Mouse (Mus musculus) v-Abl transformed pro-B cells (cell line): ENCODE measurements around the gene Magi1.

Experiments used
- in situ Hi-C, 2 experiments: fragments of 400-800 bp; cut with MboI; formaldehyde crosslinking; loops; one replicate each; pipeline ENCODE4 v1.15.1; 2025; ENCODE audit not compliant: unreplicated experiment in 2 of 2

Magi1 gene

DNA sequence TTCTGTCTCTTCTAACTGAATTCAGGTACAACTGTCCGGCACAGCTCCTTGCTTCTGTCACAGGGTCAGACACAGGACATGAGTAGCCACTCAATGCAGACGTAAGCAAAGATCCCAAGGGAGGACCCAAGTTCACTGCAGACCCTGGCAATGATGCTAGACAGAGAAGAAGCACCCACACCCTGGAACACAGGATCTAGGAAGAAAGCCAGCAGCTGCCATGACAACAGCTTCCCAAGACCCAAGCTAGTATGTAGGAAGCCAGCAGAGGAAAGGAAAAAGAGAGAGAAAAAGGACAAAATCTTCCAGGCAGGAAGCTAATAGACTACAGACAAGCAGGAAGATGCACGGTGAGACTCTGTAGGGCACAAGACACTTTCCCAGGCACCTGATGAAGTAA is 213.0 kb downstream of the Magi1 start:
- in situ Hi-C loops, result no loop called here

DNA sequence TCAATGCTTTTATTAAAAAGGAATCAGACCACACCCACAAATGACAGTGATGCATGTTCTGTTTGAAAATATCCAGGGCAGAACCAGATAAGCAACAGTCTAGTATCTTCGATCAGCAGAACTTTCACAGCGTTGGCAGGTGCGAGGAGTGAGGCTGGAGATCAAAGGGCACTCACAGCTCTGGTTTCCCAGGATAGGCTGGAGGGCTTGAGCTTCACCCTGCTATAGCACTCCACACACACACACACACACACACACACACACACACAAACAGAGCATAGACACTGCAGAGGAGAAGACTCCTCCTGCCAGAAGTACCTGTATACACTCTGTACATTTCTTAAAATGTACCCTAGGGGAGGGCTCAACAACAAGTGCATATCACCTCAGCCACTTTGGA is 214.3 kb downstream of the Magi1 start:
- in situ Hi-C loops, result no loop called here

DNA sequence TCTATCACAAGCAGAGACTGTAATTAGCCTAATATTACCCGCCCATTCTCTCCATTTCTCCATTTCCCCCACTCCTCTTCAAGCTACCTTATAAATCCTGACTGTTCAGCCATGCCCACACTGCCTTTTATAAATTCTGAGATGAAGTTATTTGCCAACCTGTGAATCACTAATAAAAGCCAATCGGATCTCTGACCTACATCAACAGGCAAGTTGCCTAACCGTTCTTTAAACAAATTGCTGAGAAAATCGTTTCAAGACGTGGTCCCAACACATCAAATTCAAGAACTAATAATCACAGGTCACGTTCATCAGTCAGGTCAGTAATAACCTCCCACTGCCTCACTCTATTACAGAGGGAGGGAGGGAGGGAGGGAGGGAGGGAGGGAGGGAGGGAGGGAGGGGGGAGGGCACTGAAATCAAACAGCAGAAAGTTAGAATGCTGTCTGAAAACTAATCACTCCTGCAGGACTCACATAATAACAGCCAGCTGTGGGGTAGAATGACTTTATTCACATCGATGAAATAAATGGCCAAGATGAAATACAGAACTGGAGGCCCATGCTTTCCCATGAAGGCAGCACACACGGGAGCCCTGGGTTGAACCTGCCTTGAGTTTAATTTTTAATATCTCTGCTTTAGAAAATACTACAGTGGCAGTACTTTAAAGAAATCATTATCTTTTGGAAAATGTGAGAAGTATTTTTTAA is 215.8 kb downstream of the Magi1 start:
- in situ Hi-C loops, result no loop called here

DNA sequence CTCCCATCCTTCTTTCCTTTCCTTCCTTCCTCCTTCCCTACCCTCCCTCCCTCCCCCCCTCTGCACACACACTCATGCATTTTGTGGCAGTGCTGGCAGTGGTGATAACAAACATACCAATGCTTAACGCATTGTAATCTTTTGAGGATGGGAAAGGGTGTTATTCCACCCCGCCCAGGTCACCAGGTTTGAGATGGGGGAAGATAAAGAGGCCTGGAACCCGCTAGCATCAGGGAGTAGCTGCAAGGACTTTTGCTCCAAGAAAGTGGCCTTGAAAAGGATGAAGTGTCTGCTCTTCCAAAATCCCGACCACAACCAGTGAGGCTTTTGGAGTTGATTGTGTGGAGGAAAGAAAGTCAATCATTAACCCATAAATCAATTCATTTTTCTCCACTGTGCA is 218.9 kb downstream of the Magi1 start:
- in situ Hi-C loops, result no loop called here

DNA sequence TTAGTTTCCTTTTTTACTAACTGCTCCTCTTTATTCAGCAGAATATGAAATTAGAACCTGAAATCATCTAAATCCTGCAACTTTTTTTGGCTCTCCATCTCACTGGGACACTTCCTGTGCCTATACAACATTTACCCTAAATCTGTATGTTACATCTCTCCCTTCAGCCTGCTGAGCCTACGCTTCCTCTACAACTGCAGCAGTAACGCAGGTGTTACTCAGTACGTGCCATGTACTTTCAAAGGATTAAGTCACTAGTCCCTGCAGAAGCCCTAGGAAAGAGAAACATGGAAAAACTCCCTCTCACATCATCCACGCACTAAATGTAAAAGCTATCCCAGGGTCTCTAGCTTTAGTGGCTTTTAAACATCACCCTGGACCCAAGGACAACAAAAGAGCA is 220.2 kb downstream of the Magi1 start:
- in situ Hi-C loops, result no loop called here

DNA sequence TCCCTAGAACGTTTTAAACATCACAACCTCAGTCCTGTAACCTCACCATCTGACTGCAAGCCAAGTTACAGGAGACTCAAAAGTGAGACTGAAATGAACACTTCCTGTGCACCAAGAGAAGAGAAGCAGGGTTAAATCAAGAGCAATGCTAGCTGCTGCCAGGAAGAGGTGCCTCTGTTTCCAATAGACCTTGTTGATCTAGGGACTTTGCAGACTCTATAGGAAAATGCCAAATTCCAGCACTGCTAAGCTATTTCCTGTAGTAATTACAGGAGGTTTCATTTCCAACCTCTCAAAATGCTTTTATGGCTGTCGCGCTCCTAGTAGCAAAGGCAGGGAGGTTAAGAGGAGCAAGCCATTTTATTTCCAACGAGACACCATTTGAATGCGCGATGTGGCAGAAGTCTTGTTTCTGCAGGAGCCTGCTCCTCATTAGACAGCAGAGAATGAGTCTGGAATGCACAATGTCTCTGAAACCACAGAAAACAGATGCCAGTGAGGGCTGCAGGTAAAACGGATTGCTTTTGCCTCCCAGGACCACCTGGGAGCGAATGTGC is 222.2 kb downstream of the Magi1 start:
- in situ Hi-C loops, result no loop called here

DNA sequence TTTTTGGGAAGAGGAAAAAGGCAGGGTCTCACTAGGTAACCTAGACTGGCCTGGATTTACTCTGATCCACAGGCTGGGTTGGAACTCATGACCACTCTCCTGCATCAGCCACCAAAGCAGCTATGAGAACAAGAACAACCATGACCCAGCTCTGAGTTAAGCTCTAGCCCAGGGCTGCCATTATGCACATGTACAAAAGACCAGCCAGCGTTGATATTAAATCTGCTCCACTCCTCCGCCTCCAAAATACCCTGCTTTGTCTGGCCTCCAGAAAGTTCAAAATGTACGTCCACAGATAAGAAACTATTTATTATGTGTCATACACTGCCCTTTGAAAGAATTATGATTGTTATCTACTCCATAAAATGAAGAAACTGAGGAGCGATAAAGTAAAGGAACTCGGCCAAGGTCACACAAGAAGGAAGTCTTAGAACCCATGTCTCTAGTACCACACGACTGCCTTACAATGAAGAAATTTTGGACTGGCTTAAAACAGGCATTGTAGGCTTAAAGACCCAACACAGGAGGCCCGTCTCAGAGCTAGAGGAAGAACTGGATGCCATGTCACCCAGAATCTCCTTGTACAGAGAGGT is 223.0 kb downstream of the Magi1 start:
- in situ Hi-C loops, result no loop called here

DNA sequence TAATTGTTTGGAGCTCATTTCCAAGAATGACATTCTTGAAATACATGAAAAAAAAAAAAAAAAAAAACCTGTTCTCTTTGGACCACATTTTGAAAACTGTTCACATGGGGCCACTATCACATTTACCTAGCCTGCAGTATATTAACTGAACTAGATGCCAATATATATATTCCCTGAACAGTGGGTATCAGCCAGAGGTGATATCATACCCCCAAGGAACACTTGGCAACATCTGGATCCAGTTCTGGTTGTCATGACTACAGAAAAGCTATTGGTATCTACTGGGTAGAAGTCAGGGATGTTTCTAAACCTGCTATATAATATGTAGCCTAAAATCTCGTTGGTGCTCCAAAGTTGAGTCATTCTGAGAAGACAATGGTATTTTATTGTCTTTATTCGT is 224.6 kb downstream of the Magi1 start:
- in situ Hi-C loops, result no loop called here

DNA sequence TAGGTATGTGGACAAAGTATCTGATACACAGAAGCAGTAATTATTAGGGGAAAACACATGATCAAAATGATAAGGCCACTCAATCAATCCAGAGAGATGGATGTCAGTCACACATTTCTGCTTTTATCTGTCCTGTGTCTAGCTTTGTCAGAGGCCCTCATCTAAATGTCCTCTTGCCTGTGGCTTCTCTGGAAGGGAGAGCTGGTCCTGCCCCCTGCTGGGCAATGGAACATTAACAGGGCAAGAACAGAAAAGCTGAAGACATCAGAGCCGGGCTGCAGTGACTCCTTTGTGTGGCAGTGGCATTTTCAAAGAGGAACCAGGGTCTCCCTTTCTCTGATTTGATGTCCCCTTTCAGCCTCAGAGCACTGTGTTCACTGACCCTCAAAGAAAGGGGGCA is 229.8 kb downstream of the Magi1 start:
- in situ Hi-C loops, result no loop called here

DNA sequence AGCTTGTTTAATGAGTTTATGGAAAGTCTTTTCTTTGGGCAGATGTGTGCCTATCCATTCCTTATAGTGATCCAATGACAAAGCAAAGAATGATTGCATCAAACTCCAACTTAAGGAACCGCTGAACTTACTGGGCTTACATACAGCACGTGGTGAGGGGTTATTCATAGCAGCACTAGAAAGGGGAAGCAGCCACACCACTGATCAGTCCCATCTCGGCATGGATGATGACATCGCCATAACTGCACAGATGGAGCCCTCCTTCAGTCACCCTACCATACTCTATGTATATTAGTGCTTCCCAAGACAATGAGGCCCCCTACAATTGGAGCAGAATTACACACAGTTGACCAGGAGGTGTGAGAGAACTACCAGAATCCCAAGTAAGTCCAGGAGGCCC is 238.5 kb downstream of the Magi1 start:
- in situ Hi-C loops, result no loop called here

DNA sequence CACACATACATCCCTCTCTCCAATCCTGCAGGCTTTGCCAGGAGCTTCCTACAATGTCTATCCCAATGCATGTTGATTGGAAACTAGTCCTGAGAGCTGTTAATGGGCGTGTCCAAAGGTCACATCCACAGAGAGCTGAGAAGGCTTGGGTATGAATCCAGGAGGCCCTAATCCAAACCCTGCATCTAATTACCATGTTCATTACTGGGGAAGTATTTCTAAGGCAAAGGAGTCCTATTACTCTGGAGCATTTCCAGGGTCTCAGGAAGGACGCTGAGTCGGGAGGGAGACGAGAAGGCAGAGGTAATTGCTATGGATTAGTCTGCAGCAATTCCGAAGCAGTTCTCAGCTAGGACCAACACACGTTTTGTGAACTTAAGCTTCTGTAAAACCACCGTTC is 240.3 kb downstream of the Magi1 start:
- in situ Hi-C loops, result no loop called here

DNA sequence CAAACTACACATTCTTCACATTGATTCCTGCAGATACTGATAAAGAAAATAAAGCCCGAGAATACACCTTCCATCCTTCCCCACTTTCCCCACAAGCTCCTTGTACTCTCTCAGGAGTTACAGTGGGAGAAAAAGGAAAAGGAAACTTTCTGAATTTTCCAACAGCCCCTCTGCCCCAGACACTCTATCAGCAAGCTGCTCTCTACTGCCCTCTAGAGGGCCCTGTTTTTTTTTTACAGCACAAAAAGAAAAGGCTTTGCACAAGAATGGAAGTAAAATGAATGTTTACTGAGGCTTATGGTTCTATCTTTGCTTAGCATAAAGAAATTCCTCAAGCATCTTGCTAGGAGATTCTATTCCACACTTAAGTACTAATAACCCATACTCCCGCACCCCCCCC is 243.6 kb downstream of the Magi1 start:
- in situ Hi-C loops, result no loop called here

DNA sequence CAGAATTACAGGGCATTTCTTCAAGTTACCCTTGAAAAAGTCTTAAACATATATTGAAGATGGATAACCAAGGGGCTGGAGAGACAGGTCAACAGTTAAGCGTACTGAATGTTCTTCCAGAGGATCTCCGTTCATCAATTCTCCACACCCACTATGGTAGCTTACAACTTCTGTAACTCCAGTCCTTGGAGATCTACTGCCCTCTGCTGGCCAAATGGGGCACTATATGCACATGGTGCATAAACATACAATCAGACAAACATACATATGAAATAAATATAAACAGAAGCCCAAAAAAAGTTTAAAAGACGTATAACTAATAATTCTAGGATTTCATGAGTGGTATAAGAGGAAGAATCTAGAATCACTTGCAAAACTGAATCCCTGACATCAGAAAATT is 244.8 kb downstream of the Magi1 start:
- in situ Hi-C loops, result no loop called here

DNA sequence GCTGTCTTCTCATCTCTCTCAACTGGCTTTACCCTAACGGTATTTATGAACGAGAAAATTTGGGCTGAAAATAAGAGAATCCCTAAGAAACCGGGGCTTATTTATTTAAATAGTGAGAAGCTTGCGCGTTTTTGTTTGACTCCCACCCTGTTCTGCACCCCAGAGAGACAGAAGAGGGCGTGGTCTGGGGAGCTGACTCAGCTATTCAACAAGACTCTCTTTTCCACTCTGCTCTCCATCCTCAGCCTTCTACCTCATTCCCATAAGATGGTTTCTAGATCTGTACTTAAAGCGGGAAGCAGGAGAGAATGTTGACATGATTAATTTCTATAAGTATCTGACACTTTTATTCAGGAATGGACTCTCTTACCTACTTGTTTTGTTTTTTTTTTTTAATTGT is 247.2 kb downstream of the Magi1 start:
- in situ Hi-C loops, result no loop called here

DNA sequence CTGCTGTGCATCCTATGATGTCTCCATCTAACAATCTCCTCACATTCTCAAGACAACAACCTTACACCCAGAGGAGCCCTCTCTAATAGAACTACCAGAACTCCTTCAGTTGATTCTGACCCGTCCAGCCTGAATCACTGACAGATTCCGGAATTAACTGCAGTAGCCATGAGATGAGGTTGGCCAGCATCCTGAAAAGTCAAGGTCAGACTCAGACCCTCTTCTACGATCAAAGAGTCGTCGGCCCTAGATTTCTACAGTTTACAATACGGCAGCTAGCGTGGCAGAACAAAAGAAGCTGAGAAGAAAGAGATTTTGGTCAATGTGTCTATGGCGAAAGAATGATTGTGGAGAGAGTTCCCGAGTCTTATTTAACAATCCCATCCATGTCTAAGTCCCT is 257.4 kb downstream of the Magi1 start:
- in situ Hi-C loops, result no loop called here

DNA sequence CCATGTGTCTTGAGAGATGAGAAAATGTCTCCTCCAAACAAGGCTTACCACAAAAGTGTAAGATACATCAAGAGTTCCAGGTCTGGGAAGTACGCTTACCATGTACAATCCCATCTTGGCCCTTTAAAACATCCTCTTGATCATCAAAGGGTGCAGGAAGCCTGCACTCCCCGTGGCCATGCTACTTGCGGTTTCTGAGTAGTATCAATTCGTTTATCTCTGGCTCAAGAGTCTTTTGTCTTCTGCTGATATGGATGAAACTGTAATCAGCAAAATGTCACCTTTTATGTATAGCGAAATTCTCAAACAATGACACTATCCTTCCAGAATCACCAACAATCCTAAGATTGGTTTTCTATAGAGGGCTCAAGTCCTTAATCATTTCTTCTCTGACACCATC is 261.3 kb downstream of the Magi1 start:
- in situ Hi-C loops, result no loop called here

DNA sequence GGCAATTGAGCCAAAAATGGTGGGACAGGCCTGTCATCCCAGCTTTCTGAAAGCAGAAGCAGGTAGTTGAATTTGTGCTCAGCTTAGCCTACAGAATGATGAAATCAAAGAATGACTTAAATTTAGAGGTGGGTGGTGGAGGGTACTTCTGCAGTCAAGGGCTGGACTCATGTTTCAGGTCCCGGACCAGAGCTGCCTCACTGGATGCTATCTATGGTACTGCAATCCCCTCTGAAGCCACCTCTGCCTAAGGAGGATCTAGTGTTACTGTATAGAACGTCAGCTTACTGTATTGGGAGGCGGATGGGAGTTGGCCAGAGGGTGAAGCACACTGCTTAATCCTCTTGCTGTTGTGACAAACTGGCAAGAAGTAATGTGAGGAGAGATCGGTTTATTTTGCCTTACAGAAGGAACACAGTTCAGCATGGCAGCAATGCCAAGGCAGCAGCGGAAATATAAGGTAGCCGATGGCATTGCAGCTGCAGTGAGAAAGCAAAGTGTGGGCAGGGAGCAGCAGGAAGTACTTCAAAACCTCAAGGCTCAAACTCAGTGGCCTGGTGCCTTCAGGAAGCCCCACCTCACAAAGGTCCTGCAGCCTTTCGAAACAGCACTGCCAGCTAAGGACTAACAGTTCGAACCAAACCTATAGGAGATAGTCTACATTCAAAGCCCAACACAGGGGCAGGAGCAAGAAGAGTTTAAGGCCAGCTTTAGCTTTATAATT is 262.3 kb downstream of the Magi1 start:
- in situ Hi-C loops, result no loop called here

DNA sequence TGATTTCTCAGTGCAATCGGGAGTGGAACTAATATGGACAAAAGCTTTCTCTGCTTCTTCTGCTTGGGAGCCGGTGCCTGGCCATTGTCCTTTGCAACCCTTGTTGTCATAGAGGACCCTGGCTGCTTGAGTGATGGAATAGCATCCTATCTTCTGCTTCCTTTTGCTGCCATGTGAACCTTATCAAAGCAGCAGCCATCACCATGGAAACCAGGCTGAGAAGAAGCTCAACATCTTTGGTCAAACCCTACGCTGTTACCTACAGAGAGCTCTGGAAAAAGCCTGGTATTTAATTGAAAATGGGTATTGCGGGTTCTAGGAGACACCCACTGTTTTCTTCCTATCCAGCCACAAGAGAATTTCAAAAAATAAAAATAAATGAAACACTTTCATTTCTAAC is 263.2 kb downstream of the Magi1 start:
- in situ Hi-C loops, result no loop called here

DNA sequence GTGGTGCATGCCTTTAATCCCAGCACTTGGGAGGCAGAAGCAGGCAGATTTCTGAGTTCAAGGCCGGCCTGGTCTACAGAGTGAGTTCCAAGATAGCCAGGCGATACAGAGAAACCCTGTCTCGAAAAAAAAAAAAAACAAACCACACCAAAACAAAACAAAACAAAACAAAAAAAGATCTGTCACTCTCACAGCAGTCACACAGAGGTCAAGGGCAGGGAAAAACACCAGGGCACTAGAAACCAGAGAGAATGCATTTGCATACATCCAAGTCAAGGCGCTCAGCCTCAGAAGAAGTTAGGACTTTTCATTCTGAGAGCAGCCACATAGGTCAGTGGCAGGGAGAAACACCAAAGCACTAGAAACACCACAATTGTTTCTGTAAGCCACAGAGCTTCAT is 263.8 kb downstream of the Magi1 start:
- in situ Hi-C loops, result no loop called here

DNA sequence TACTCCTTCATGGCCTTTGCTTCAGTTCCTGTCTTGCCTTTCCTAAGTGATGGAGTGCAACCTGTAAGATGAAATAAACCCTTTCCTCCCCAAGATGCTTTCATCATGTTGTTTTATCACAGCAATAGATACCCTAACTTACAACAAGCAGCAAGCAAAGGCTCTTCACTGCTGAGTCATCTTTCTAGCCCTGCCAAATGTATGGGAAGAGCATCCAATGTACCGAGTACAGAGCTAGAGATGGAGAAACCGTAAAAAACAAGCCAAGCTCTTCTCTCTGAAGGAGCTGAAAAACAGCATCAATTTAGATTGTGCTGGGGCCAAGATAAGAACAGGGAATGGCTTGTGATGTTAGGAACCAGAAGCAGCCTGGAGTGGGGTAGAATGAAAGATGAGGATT is 270.0 kb downstream of the Magi1 start:
- in situ Hi-C loops, result no loop called here

DNA sequence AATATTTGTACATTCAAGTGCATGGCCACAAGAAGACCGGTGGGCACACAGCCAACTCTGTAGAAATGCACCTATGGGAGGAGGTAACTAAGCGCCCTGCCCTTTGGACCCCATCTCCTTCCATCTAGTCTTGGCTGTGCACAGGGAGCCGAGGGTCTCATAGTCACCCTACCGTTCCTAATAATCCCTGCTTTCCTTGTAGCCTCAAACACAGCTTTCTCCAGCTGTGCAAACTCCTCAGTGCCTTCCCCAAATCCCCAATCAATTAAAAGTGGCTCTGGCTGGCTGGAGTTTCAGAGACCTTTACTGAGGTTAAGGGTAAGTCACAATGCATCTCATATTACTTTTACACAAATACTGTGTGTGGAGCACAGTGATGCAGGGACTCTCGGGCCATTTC is 271.8 kb downstream of the Magi1 start:
- in situ Hi-C loops, result no loop called here

DNA sequence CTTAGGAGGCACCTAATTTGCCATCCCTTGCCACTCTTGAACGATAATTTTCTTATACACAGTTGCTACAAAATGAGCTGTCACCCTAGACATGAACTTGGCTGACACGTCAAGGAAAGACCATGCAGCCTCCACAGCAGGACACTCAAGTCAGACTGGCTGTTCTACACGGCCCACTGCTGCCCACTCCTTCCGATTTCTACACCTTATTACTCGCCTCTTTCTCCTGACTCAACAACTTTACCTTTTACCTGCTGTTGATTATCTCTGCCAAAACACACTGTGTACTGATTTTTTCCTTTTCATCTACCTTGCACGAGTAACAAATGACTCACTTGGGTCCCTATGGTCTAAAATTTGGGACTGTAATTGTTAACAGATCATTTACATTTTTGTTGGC is 272.2 kb downstream of the Magi1 start:
- in situ Hi-C loops, result no loop called here
